Mouse (Mus musculus) stomach, embryonic 16.5 days (tissue): ENCODE measurements around the gene Saxo1. TPM values are rescaled to one million over a fixed set of nuclear protein-coding genes. Genes with fewer than 3 reads are reported as not detected.

Experiments used
- ATAC-seq: fragments of 200-750 bp; cut with Nextera tagmentation; 2 replicates; pipeline ENCODE4 v1.8.0; 2017; ENCODE audit warnings: moderate number of reproducible peaks, moderate TSS enrichment; ENCODE audit not compliant: insufficient read depth, low FRiP score
- H3K27ac ChIP-seq: fragments of 300-500 bp; sonication (generic); 2 replicates; pipeline ENCODE4 v1.5.1; 2014; ENCODE audit warnings: low read length
- H3K27me3 ChIP-seq: fragments of 300-500 bp; sonication (generic); 2 replicates; pipeline ENCODE4 v1.6.1; 2014; ENCODE audit warnings: low read length, control low read depth, mixed read lengths; ENCODE audit not compliant: control insufficient read depth, insufficient read depth
- H3K36me3 ChIP-seq: fragments of 300-500 bp; sonication (generic); 2 replicates; pipeline ENCODE4 v1.6.1; 2014; ENCODE audit warnings: low read length; ENCODE audit not compliant: control insufficient read depth, insufficient read depth
- H3K4me1 ChIP-seq: fragments of 300-500 bp; sonication (generic); 2 replicates; pipeline ENCODE4 v1.6.1; 2014; ENCODE audit warnings: low read length, control low read depth, mixed read lengths; ENCODE audit not compliant: control insufficient read depth, insufficient read depth
- H3K4me2 ChIP-seq: fragments of 300-500 bp; sonication (generic); 2 replicates; pipeline ENCODE4 v1.6.1; 2014; ENCODE audit warnings: low read depth, low read length, mixed read lengths
- H3K4me3 ChIP-seq: fragments of 300-500 bp; sonication (generic); replicated peaks from 2 replicates; pipeline ENCODE4 v1.5.1; 2014; ENCODE audit warnings: mild to moderate bottlenecking, low read length
- H3K9ac ChIP-seq: fragments of 300-500 bp; sonication (generic); 2 replicates; pipeline ENCODE4 v1.6.1; 2014; ENCODE audit warnings: low read length
- H3K9me3 ChIP-seq: fragments of 300-500 bp; sonication (generic); replicated peaks from 2 replicates; pipeline ENCODE4 v1.6.1; 2016; ENCODE audit warnings: low read length, control low read depth; ENCODE audit not compliant: control insufficient read depth
- WGBS: fragments of 180-500 bp; shearing (Covaris S2); extraction: QIAGEN DNeasy Blood & Tissue Kit; methylation state at CpG from one replicate; pipeline ENCODE4 v1.1.7; 2014; 5-methylcytosine and 5-hydroxymethylcytosine counted together
- polyA plus RNA-seq: library from polyadenylated mRNA; unstranded; fragments of >200 nt; fragmentation: Nextera tagmentation; extraction: Ambion mirVana; gene quantifications from 2 replicates; pipeline ENCODE4 v1.2.1, GENCODE M21; 2015

The Saxo1 gene
- polyA plus RNA-seq, 1 experiment from 2014 or later = 0.13 TPM

- Histone ChIP-seq H3K4me3 (no peak overlapping the region), H3K4me1 (no peaks in the 10 kb centered on the region), H3K9me3 (no peaks in the 10 kb centered on the region), H3K27me3 (no peaks in the 10 kb centered on the region), H3K4me2 (no peak overlapping the region), H3K36me3 (no peaks in the 10 kb centered on the region), H3K27ac (no peak overlapping the region), H3K9ac (no peak overlapping the region)
- 74% methylated on average over 7 of the region's 7 CpGs for WGBS
- peak; percentile 33; the same call in 1 of the 2 replicates for ATAC-seq
Measured at GRCm38 (mm10) chr4:86396672-86397288, 161.3 kb downstream of the Saxo1 start.

GRCm38 (mm10) chr4:86395636-86396035 is 162.5 kb downstream of the Saxo1 start:
- Histone ChIP-seq H3K27me3 (no peaks in the 10 kb centered on the region), H3K27ac (no peak overlapping the region), H3K36me3 (no peaks in the 10 kb centered on the region), H3K9me3 (no peaks in the 10 kb centered on the region), H3K4me1 (no peaks in the 10 kb centered on the region), H3K4me3 (no peak overlapping the region), H3K4me2 (no peak overlapping the region), H3K9ac (no peak overlapping the region)
- ATAC-seq = no peak
- WGBS = 80% methylated on average over 6 of the region's 6 CpGs

Other genes starting within 250 kb of the Saxo1 start
- gene Rraga, start 17.3 kb upstream of the Saxo1 start, polyA plus RNA-seq = 117 and 125 TPM in 2 replicates
- gene Haus6, start 53.7 kb upstream of the Saxo1 start, polyA plus RNA-seq = 12.5 and 14.3 TPM in 2 replicates
- gene Plin2, start 111.7 kb upstream of the Saxo1 start, polyA plus RNA-seq = 82.0 and 83.5 TPM in 2 replicates
- gene Dennd4c, start 190.2 kb upstream of the Saxo1 start, polyA plus RNA-seq = 6.9 and 9.0 TPM in 2 replicates